Mouse (Mus musculus) C2C12 (cell line): ENCODE data around the gene 1500009C09Rik.

Source experiments
- CTCF ChIP-seq: IDR thresholded peaks from one replicate; pipeline ENCODE4 v1.5.1; 2011; ENCODE audit not compliant: control insufficient read depth, insufficient read depth, insufficient read length
- FOSL1 ChIP-seq: IDR thresholded peaks from one replicate; pipeline ENCODE4 v1.8.0; 2011; ENCODE audit warnings: mild to moderate bottlenecking, low read length; ENCODE audit not compliant: poor library complexity, insufficient read depth, severe bottlenecking
- MAX ChIP-seq: IDR thresholded peaks from one replicate; pipeline ENCODE4 v1.6.1; 2011; ENCODE audit warnings: mild to moderate bottlenecking, control low read depth

- TF ChIP-seq CTCF (no peak), FOSL1 (no peak), MAX (no peak)
These were observed 3.1 kb downstream of the 1500009C09Rik start for GRCm38 (mm10) chr15:82255248-82255647.
